Mouse (Mus musculus) cerebellum, adult 11 months (tissue): ENCODE results near the gene Tulp1.
"Not testable (repeated sequence)": the region's sequence is repeated elsewhere in the genome, so short reads cannot be mapped to it uniquely, and the experiment has no call there.

Source experiments
- DNase-seq: peaks from one replicate; pipeline ENCODE4 v3.0.0; 2022

Tulp1 gene

GRCm38 (mm10) chr17:28368449-28368848 is 3.4 kb upstream of the Tulp1 start:
- peak; percentile 32 for DNase-seq

- no peak for DNase-seq
Observed at GRCm38 (mm10) chr17:28363507-28363906, 1.5 kb downstream of the Tulp1 start.

- no peak for DNase-seq
Observed at GRCm38 (mm10) chr17:28362653-28363292, 2.2 kb downstream of the Tulp1 start.

- no peak for DNase-seq
Observed at GRCm38 (mm10) chr17:28361921-28362652, 2.9 kb downstream of the Tulp1 start.

GRCm38 (mm10) chr17:28360531-28361277 is 4.3 kb downstream of the Tulp1 start:
- DNase-seq = no peak

GRCm38 (mm10) chr17:28358576-28359261 is 6.3 kb downstream of the Tulp1 start:
- not testable (repeated sequence) for DNase-seq

GRCm38 (mm10) chr17:28355871-28356270 is 9.2 kb downstream of the Tulp1 start:
- no peak for DNase-seq

GRCm38 (mm10) chr17:28352018-28352417 is 13.0 kb downstream of the Tulp1 start:
- DNase-seq = no peak

GRCm38 (mm10) chr17:28351353-28351890 is 13.6 kb downstream of the Tulp1 start:
- no peak for DNase-seq

- no peak for DNase-seq
Observed at GRCm38 (mm10) chr17:28350466-28351352, 14.3 kb downstream of the Tulp1 start, which contains the start of gene Tead3. Tead3 (minus strand) TSS chr17:28350817.

GRCm38 (mm10) chr17:28349901-28350465 is 15.0 kb downstream of the Tulp1 start:
- DNase-seq = no peak

- no peak for DNase-seq
Observed at GRCm38 (mm10) chr17:28349264-28349880, 15.7 kb downstream of the Tulp1 start.

GRCm38 (mm10) chr17:28348211-28348610 is 16.8 kb downstream of the Tulp1 start:
- no peak for DNase-seq

- no peak for DNase-seq
Observed at GRCm38 (mm10) chr17:28347327-28347726, 17.7 kb downstream of the Tulp1 start.

GRCm38 (mm10) chr17:28345882-28346281 is 19.1 kb downstream of the Tulp1 start:
- DNase-seq = no peak

- DNase-seq = no peak
Observed at GRCm38 (mm10) chr17:28345271-28345721, 19.7 kb downstream of the Tulp1 start.

- DNase-seq = no peak
Observed at GRCm38 (mm10) chr17:28344670-28345069, 20.4 kb downstream of the Tulp1 start.

- DNase-seq = no peak
Observed at GRCm38 (mm10) chr17:28344050-28344607, 20.9 kb downstream of the Tulp1 start.

- DNase-seq = peak; percentile 32
Observed at GRCm38 (mm10) chr17:28341091-28341490, 23.9 kb downstream of the Tulp1 start.

- DNase-seq = no peak
Observed at GRCm38 (mm10) chr17:28340578-28340977, 24.4 kb downstream of the Tulp1 start.
